Mouse (Mus musculus): ENCODE results near the gene Rbms3.

Gene Rbms3

GRCm38 (mm10) chr9:117484396-117484795 lies 145.3 kb downstream of the Rbms3 start:
- no peak for DNase-seq (ENCODE audit: low spot score)

DNA sequence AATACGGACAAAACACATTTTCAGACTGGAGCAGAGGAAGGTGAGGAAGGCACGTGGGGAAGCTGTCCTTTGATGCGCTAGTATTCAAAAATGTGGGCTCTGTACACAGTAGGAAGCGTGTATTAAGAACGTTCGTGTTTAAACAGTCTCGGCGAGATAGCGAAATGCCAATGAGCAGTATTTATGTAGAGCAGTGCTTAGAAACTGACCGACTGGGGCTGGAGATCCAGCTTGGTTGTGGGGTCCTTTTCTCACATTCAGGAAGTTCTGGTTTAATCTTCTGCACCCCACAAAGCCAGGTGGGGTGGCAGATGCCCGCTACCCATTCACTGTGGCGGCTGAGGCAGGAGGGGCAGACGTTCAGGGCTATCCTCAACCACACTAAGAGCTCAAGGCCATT lies 153.0 kb downstream of the Rbms3 start:
- no peak for DNase-seq (ENCODE audit: low spot score)

DNA sequence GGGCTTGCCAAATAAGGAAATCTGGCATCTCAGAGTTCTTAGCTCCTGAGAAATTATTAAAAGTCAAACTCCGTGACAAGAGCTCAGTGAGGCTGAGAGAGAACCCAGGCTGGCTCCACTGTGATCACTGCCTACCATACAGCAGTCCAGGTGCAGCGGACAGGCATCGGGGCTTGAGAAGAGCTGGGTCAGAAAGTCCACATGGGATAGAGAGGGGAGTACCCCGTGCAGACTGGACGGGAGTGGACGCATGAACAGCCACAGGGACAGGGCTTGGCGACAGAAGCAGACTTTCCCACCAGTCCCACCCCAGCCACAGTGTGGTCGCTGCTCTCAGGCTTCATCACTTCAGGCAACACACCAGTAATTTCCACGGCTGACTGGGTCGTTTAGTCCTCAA lies 176.9 kb downstream of the Rbms3 start:
- no peak for DNase-seq (ENCODE audit: low spot score)

GRCm38 (mm10) chr9:117442611-117443010 lies 187.1 kb downstream of the Rbms3 start:
- DNase-seq (ENCODE audit: low spot score) = no peak

GRCm38 (mm10) chr9:117435856-117436255 lies 193.9 kb downstream of the Rbms3 start:
- no peak for DNase-seq (ENCODE audit: low spot score)

DNA sequence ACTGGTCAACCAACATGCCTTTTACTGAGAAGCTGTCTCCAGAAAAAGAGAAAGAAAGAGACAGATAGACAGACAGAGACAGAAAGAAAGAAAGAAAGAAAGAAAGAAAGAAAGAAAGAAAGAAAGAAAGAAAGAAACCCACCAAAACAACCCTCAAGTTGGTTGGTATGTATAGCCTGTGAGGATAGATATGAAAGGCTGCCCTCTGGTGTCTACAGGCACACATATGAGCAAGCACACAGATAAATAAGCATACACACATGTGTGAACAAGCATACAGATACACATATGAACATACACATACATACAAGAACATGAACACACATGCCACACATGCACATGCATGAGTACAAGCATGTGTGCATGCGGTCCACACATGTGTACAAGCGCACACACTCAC lies 199.0 kb downstream of the Rbms3 start:
- DNase-seq (ENCODE audit: low spot score) = no peak

DNA sequence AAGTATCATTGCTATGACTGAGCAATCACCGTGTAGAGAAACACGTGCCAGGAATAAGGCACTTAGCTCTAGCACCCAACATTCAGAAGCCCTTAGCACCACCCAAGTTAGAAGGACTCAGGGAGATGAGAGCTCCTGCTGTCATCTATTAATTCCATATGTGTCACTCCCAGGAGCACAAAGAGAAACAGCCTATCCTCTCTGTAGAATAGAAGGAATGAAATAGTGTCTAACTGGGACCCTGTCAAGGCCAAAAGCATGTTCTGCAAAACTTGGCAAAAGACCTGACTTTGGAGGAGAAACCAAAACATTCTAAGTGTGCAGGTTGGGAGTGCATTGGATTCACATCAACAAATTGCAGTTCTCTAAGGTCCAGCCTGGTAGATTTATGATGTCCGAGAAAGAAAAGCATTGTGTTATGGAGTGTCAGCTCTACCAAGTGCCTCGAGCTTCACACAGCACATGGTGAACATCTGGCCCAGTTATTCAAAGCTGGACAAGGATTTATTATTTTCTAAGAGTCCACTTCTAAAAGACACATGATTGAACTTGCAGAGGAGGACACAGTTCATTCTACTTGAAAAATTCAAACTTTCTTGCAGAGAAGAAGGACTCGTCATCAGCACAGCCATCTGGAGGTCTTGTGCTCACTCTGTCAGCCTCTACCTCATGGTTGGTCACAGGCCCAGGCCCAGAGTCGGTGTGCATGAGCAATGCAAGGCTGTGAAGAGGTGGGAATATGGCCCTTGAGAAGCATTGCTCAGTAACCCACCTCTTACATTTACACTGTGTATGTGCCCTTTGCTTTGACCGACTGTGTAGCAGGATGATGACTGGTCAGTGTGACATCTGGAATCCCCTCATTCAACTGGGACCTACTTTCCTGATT lies 200.3 kb downstream of the Rbms3 start:
- no peak for DNase-seq (ENCODE audit: low spot score)

DNA sequence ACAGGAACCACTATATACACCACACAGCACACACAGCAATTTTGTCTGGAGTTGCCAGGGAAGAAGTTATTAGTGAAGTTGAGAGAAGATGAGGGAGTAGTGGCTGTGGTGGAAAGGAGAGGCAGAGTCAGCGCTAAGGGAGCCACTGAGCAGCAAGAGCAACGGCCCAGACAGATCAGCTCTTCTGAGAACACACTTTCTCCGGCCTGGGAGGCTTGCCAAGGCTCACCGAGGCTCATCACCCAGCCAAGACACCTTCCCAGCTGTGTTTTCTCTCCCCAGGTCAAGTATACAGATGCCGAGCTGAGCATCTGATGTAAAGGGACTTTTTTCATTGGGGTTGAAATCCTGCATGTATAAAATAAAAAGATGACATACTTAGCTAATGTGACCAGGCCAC lies 206.5 kb downstream of the Rbms3 start:
- peak; percentile 41 for DNase-seq (ENCODE audit: low spot score)

DNA sequence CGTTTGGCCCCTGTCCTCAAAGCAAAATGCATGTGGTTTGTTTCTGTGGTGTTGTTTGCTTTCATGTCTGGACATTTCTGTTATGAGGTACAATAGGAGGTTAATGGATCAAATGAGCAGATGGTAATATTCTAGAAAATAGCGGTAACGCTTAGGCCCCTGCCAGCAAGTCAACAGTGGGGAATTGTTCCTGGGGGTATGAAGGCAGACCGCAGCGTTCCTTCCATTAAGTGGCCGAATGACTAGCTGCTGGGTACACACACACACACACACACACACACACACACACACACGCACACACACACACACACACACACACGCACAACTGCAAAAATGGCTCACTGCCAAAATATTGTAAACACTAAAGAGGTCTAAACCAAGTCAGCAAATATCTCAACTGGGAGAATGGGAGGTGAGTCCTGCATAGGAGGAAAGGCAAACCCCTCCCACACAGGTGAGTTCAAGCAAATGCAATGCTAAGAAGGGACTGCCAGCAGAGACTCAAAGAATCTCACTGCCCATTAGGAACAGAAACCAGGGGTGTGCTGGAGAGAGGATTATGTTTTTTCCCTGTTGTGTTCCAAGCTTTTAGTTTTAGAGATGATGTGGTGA lies 209.7 kb downstream of the Rbms3 start:
- DNase-seq (ENCODE audit: low spot score) = no peak

GRCm38 (mm10) chr9:117413181-117413580 lies 216.5 kb downstream of the Rbms3 start:
- no peak for DNase-seq (ENCODE audit: low spot score)

DNA sequence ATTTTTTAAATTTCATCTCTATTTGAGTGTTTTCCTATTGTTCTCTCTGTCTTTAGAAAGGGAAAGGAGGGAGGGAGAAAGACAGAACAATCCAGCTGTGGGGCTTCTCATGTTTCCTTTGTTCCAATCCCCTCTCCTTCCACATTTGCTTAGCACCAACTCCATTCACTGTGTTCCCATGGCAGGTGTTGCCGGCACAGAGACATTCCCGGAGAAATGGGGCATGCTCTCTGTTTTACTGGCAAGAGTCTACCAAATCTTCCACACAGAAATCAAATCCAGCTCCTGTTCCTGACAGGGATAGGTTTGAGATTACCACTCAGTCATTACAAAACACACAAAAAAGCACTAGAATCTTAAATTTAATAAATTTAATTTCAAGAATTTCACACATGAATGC lies 217.1 kb downstream of the Rbms3 start:
- DNase-seq (ENCODE audit: low spot score) = no peak

DNA sequence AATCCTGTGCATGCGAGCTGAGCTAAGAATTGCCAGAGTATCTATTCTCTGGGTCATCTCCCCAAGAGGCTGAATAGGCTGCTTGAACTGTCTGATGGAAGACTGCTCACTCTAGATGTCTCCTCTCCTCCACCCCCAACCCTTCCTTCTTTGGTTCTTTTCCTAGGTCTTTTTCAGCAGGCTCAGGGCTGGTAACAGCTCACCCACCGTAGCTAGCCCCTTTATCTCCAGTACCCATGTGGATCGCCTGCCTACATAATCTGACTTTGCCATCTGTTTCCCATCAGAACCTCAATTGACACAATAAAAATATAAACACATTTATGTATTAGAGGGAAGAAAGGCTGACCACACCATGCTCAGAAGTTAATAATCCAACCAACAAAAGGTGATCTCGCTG lies 225.1 kb downstream of the Rbms3 start:
- DNase-seq (ENCODE audit: low spot score) = no peak

GRCm38 (mm10) chr9:117400262-117400671 lies 229.4 kb downstream of the Rbms3 start:
- DNase-seq (ENCODE audit: low spot score) = no peak

DNA sequence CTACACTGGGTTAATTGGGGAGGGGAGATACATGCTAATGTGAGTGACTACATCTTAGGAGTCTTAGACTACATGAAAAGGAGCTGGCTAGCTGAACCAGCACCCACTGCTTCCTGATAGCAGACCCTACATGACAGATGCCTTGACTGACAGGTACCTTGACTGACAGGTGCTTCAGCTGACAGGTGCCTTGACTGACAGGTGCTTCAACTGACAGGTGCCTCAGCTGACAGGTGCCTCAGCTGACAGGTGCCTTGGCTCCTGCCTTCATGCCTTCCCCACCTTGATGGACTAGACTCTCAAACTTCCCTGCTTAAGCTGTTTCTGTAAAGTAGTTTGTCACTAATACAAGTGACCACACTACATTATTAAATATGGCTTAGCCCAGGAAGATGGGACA lies 232.6 kb downstream of the Rbms3 start:
- DNase-seq (ENCODE audit: low spot score) = no peak

DNA sequence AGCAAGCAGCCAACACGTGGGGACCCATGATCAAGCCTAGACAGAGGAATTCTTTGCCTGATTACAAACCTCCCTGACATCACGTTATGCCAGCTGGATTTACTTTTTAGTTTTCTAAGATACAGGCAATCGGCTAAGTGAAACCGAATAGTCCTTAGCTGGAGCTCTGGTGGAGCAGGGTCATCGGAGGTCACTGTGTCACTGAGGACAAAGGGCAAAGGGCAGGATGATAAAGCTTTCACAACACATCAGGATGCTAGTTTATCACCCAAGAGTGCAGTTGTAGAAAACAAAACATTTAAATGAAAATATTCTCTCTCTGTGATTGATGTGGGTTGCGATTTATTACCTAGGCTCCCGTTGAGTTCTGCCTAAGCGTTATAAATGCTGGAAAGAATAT lies 233.1 kb downstream of the Rbms3 start:
- DNase-seq (ENCODE audit: low spot score) = no peak

DNA sequence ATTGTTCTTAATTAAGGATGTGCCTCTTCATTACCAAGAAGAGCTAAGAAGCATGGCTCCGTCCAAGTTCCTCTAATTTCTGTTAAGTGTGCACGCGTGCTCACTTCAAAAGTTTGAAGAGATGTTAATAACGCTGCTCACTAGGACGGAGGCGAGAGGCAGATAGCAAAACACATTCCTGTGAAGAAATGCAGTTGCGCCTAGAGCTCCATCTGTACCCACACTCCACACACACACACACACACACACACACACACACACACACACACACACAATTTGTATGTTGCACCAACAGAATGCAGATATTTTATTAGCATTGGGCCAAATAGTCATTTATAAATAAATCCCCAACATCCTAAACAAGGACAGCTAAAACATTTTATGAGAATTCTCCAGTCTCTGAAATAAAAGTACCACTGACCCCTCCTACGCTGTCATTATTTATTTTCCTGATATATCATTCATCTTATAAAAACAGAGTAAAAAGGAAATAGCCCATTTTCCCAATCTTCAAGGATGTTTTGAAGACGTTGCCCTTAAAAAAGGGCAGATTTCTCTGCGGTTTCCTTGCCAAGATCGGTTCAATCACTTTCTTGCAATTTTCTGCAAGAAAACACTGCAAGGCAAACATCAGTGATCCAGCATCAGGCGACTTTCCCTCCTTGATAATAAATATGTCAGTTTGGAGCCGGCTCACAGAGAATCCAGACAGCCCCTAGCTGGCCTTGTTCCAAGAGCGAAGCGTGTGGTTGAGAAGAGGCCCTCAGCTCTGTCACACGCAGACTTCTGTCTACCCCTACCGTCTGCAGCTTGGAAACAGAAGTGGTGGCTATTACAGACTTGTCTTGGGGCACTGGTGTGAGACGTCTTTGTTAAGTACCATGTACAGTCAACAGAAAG lies 235.8 kb downstream of the Rbms3 start:
- DNase-seq (ENCODE audit: low spot score) = peak; percentile 44

DNA sequence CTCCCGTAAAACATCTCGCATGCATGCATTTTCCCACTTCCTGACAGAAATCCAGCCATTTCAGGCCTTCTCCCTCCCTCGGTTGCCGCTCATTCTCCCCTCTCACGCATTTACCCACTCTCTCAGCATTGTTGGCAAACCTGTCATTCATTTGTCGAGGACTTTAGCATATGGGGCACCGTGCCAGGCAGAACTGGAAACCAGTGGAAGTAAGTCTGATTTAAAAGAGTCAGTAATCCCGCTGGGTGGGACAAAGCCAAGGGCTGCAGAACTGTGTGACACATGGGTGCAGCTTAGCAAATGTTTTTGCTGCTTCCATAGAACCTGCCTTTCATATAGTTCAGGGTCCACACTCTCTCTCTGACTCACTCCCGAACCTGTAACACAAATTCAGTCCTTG lies 241.7 kb downstream of the Rbms3 start:
- no peak for DNase-seq (ENCODE audit: low spot score)

DNA sequence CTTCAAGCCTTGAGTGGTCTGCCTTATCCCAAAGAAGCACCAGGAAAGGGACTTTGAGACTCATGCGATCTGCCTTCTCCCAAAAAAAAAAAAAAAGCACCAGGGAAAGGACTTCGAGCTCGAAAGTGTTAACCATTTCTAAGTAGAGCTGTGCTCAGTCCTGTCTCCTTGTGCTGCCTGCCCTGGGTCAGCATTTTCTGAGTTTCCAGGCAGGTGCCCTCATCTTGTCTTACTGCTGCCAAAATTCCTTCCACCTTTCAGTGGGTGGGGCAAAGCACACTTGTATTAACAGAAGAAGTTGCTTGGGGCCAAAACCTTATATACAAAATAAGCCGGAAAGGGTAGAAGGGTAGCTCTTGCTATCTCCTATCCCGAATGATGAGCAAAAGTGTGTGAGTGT lies 248.8 kb downstream of the Rbms3 start:
- DNase-seq (ENCODE audit: low spot score) = no peak

GRCm38 (mm10) chr9:117380076-117380475 lies 249.6 kb downstream of the Rbms3 start:
- no peak for DNase-seq (ENCODE audit: low spot score)

GRCm38 (mm10) chr9:117379448-117379983 lies 250.2 kb downstream of the Rbms3 start:
- DNase-seq (ENCODE audit: low spot score) = no peak

DNA sequence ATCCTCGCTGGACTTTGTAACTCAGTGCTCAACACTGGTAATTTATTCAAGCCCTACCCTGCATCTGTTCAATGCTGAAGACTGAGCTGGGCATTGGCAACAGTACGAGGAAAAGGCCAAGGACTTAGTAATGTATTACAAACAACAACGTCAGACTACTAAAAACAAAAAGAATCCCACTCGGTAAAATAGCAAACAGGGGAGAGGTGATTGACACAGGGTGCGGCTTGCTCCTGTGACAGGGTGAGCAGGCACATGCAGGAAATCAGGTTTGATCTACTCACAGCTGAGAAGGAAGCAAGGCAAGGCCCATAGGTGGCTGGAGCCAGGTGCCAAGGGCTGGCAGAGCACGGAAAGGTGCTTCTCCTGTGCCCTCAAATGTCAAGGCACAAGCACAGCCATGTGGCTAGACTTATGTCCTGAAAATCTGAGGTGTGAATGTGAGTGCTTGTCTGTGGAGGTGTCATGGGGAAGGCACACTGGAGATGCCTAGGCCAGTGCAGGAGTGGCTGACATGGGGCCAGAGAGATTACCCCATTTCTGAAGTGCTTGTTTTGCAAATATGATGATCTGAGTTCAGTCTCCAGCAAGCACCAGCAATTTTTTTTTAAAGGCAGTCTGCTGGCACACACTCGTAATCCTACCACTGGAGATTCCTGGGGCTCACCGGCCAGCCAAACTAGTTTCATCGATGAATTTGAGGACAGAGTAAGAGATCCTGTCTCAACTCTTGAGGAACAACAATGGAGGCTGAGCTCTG lies 251.4 kb downstream of the Rbms3 start:
- no peak for DNase-seq (ENCODE audit: low spot score)

GRCm38 (mm10) chr9:117375776-117376175 lies 253.9 kb downstream of the Rbms3 start:
- no peak for DNase-seq (ENCODE audit: low spot score)
